Mouse (Mus musculus) embryonic fibroblast, embryonic 13.5 days (primary cell): Measurements from ENCODE around the gene Gm156.

Source experiments
- CTCF ChIP-seq: IDR thresholded peaks from 2 replicates; pipeline ENCODE4 v1.5.1; 2011; ENCODE audit warnings: mild to moderate bottlenecking, control low read depth, low read length, moderate library complexity, borderline replicate concordance; ENCODE audit not compliant: insufficient read depth
- POLR2A ChIP-seq: IDR thresholded peaks from 2 replicates; pipeline ENCODE4 v1.6.1; 2011; ENCODE audit warnings: low read depth, mild to moderate bottlenecking, control low read depth, low read length, moderate library complexity

DNA sequence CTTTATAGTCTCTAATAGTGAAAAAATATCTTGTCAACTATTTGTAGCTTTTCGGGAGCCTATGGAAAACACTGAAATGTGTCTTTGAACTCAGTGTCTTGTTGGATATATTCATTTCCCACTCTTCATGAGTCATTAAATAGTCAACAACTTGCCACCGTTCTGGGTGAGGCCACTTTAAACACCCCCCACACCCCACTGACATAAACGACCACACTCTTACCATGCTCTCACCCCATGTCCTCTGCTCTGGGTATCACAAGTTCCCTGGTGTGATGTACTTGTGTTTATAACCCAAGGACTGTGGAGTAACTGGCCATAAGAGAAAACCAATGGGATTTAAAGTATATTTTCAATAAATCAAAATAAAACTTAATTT lies 36.4 kb downstream of the Gm156 start:
- TF ChIP-seq POLR2A = no peak
- TF ChIP-seq CTCF = no peak
